Mouse (Mus musculus): ENCODE data around the gene Timd4. TPM values are rescaled to one million over a fixed set of nuclear protein-coding genes. Genes with fewer than 3 reads are reported as not detected.

The Timd4 gene
- polyA plus RNA-seq, 1 experiment from 2014 or later: 0.12 TPM

- Histone ChIP-seq H3K27ac (ENCODE audit: low read length) (no peak overlapping the region), H3K4me1 (ENCODE audit: control insufficient read depth, insufficient read depth, low read length) (no peaks in the 10 kb centered on the region), H3K4me2 (replicated peaks; ENCODE audit: low read depth, low read length) (no peak overlapping the region), H3K9ac (replicated peaks; ENCODE audit: low read depth, low read length) (no peak overlapping the region), H3K36me3 (ENCODE audit: control insufficient read depth, insufficient read depth, low read length) (no peaks in the 10 kb centered on the region), H3K4me3 (ENCODE audit: low read depth, low read length) (no peak overlapping the region), H3K27me3 (ENCODE audit: control insufficient read depth, insufficient read depth, low read length) (no peaks in the 10 kb centered on the region), H3K9me3 (ENCODE audit: control insufficient read depth, low read depth, low read length) (no peaks in the 10 kb centered on the region)
- WGBS: 57% methylated on average over 1 of the region's 1 CpGs
- no peak for ATAC-seq (ENCODE audit: insufficient number of reproducible peaks, insufficient read depth, low FRiP score, low read depth)
These were observed 36.1 kb downstream of the Timd4 start for GRCm38 (mm10) chr11:46846661-46847060.

GRCm38 (mm10) chr11:46847827-46848220, 37.2 kb downstream of the Timd4 start:
- 55% methylated on average over 3 of the region's 3 CpGs for WGBS
- H3K9me3 ChIP-seq (ENCODE audit: control insufficient read depth, low read depth, low read length): no peaks in the 10 kb centered on the region
- no peak overlapping the region for H3K4me3 ChIP-seq (ENCODE audit: low read depth, low read length)
- ATAC-seq (ENCODE audit: insufficient number of reproducible peaks, insufficient read depth, low FRiP score, low read depth): no peak
- H3K36me3 ChIP-seq (ENCODE audit: control insufficient read depth, insufficient read depth, low read length): no peaks in the 10 kb centered on the region
- H3K4me1 ChIP-seq (ENCODE audit: control insufficient read depth, insufficient read depth, low read length): no peaks in the 10 kb centered on the region
- H3K27me3 ChIP-seq (ENCODE audit: control insufficient read depth, insufficient read depth, low read length): no peaks in the 10 kb centered on the region
- no peak overlapping the region for H3K9ac ChIP-seq (replicated peaks; ENCODE audit: low read depth, low read length)
- H3K27ac ChIP-seq (ENCODE audit: low read length): no peak overlapping the region
- no peak overlapping the region for H3K4me2 ChIP-seq (replicated peaks; ENCODE audit: low read depth, low read length)

DNA sequence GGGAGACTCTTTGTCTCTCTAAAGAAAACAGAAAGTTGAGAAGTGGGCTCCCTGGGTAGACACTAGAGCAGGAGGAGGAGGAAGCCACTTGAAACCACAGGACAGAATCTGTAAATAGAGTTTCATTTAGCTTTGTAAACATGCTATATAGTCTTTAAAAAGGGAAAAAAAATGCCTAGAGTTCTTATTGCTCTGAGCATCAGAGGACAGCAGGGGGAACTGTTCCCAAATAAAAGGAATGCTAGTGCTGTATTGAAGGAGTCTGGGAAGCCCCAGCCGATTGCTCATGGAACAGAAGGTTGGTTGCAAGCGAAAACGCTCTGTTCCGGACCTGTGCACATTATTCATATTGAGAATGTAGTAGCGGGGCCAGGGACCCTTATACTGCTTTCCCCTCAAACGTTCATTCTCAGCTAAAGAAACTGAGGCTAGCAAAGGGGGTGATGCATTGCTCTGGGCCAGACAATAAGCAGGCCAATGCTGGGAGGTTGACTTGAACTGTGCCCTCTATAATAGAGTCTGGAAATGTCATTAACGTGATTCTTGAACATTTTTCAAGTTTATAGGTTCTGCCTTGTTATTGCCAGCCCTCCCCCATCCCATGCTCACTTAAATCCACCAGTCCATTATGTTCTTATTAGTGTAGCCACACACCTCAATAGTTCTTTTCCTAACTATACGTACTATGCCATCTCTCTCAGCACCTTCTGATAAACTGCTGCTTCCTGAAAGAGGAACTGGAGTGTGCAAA, 37.8 kb downstream of the Timd4 start:
- H3K4me1 ChIP-seq (ENCODE audit: control insufficient read depth, insufficient read depth, low read length): no peaks in the 10 kb centered on the region
- peak; percentile 56; the same call in 1 of the 2 replicates for ATAC-seq (ENCODE audit: insufficient number of reproducible peaks, insufficient read depth, low FRiP score, low read depth)
- no peak overlapping the region for H3K27ac ChIP-seq (ENCODE audit: low read length)
- H3K27me3 ChIP-seq (ENCODE audit: control insufficient read depth, insufficient read depth, low read length): no peaks in the 10 kb centered on the region
- no peak overlapping the region for H3K4me3 ChIP-seq (ENCODE audit: low read depth, low read length)
- H3K9ac ChIP-seq (replicated peaks; ENCODE audit: low read depth, low read length): no peak overlapping the region
- H3K4me2 ChIP-seq (replicated peaks; ENCODE audit: low read depth, low read length): no peak overlapping the region
- WGBS: 28% methylated on average over 8 of the region's 8 CpGs
- H3K9me3 ChIP-seq (ENCODE audit: control insufficient read depth, low read depth, low read length): no peaks in the 10 kb centered on the region
- H3K36me3 ChIP-seq (ENCODE audit: control insufficient read depth, insufficient read depth, low read length): no peaks in the 10 kb centered on the region

DNA sequence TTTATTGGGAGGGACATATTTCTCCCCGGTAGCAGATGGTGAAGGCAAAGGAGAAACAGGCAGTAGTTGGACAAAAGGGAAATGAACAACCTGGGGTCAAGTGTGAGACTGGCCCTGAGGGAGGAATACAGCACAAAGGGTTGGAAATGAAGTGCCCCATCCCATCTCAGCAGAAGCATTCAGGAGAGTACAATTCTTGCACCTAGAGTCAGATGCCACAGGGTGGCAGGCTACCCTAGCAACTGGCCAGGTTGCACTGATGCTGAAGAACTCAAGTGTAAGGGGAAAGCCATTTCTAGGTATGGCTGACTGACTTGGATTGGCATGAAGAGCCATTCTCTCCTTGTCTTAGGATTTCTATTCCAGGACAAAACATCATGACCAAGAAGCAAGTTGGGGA, 54.2 kb downstream of the Timd4 start:
- H3K9me3 ChIP-seq (ENCODE audit: control insufficient read depth, low read depth, low read length): no peaks in the 10 kb centered on the region
- no peak overlapping the region for H3K9ac ChIP-seq (replicated peaks; ENCODE audit: low read depth, low read length)
- ATAC-seq (ENCODE audit: insufficient number of reproducible peaks, insufficient read depth, low FRiP score, low read depth): no peak
- H3K27ac ChIP-seq (ENCODE audit: low read length): no peak overlapping the region
- no peak overlapping the region for H3K4me2 ChIP-seq (replicated peaks; ENCODE audit: low read depth, low read length)
- H3K4me1 ChIP-seq (ENCODE audit: control insufficient read depth, insufficient read depth, low read length): no peaks in the 10 kb centered on the region
- H3K27me3 ChIP-seq (ENCODE audit: control insufficient read depth, insufficient read depth, low read length): no peaks in the 10 kb centered on the region
- no peaks in the 10 kb centered on the region for H3K36me3 ChIP-seq (ENCODE audit: control insufficient read depth, insufficient read depth, low read length)
- H3K4me3 ChIP-seq (ENCODE audit: low read depth, low read length): no peak overlapping the region
- WGBS: 85% methylated on average over 1 of the region's 1 CpGs

- Histone ChIP-seq H3K4me1 (ENCODE audit: control insufficient read depth, insufficient read depth, low read length) (no peaks in the 10 kb centered on the region), H3K27ac (ENCODE audit: low read length) (no peak overlapping the region), H3K36me3 (ENCODE audit: control insufficient read depth, insufficient read depth, low read length) (no peaks in the 10 kb centered on the region), H3K27me3 (ENCODE audit: control insufficient read depth, insufficient read depth, low read length) (no peaks in the 10 kb centered on the region), H3K4me2 (replicated peaks; ENCODE audit: low read depth, low read length) (no peak overlapping the region), H3K9me3 (ENCODE audit: control insufficient read depth, low read depth, low read length) (no peaks in the 10 kb centered on the region), H3K9ac (replicated peaks; ENCODE audit: low read depth, low read length) (no peak overlapping the region), H3K4me3 (ENCODE audit: low read depth, low read length) (no peak overlapping the region)
- WGBS: 80% methylated on average over 7 of the region's 7 CpGs
- no peak for ATAC-seq (ENCODE audit: insufficient number of reproducible peaks, insufficient read depth, low FRiP score, low read depth)
These were observed 58.0 kb downstream of the Timd4 start for GRCm38 (mm10) chr11:46868594-46868993.

DNA sequence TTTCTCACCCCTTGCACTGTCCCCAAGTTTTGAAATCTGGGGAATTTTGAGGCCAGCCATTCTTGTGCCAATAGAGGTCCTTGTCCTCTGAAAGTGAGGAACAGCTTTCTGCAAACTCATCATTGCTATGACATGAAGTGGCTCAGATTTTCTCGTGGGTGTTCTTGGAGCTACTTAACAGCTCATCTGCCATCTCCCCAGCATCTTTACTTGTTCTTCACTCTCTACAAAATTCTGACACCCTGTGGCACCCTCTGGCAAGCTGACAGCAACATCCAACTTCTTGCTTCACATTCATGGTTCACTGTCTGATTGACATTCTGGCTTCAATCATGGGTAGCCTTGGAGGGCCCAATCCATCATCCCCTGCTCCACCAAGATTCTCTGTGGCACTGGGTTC, 65.2 kb downstream of the Timd4 start:
- H3K9me3 ChIP-seq (ENCODE audit: control insufficient read depth, low read depth, low read length): no peaks in the 10 kb centered on the region
- ATAC-seq (ENCODE audit: insufficient number of reproducible peaks, insufficient read depth, low FRiP score, low read depth): no peak
- no peak overlapping the region for H3K4me3 ChIP-seq (ENCODE audit: low read depth, low read length)
- H3K9ac ChIP-seq (replicated peaks; ENCODE audit: low read depth, low read length): no peak overlapping the region
- no peaks in the 10 kb centered on the region for H3K27me3 ChIP-seq (ENCODE audit: control insufficient read depth, insufficient read depth, low read length)
- H3K4me2 ChIP-seq (replicated peaks; ENCODE audit: low read depth, low read length): no peak overlapping the region
- H3K27ac ChIP-seq (ENCODE audit: low read length): no peak overlapping the region
- WGBS: 68% methylated on average over 1 of the region's 1 CpGs
- no peaks in the 10 kb centered on the region for H3K36me3 ChIP-seq (ENCODE audit: control insufficient read depth, insufficient read depth, low read length)
- no peaks in the 10 kb centered on the region for H3K4me1 ChIP-seq (ENCODE audit: control insufficient read depth, insufficient read depth, low read length)

DNA sequence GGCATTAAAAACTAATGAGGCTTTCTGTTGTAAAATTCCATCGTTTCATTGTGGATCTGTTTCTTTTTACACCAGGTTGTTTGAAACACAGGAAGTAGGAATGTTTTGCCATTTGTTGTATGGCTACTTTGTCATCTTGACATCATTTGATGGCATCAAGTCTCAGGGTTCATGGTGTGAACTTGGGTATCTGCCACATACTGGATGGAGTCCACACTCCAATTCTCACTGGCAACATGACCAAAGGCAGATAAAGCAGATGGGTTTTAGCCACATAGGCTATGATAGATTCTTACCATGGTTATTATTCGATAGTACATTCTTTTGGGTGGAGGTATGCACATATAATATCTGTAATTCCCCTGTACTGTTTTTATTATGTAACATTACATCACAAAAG, 71.9 kb downstream of the Timd4 start:
- 78% methylated on average over 2 of the region's 2 CpGs for WGBS

GRCm38 (mm10) chr11:46889093-46889492, 78.5 kb downstream of the Timd4 start:
- WGBS: 70% methylated on average over 3 of the region's 3 CpGs
- no peak for ATAC-seq (ENCODE audit: insufficient number of reproducible peaks, insufficient read depth, low FRiP score, low read depth)
- no peaks in the 10 kb centered on the region for H3K4me1 ChIP-seq (ENCODE audit: control insufficient read depth, insufficient read depth, low read length)
- H3K4me3 ChIP-seq (ENCODE audit: low read depth, low read length): no peak overlapping the region
- H3K9ac ChIP-seq (replicated peaks; ENCODE audit: low read depth, low read length): no peak overlapping the region
- H3K36me3 ChIP-seq (ENCODE audit: control insufficient read depth, insufficient read depth, low read length): no peaks in the 10 kb centered on the region
- no peak overlapping the region for H3K27ac ChIP-seq (ENCODE audit: low read length)
- H3K9me3 ChIP-seq (ENCODE audit: control insufficient read depth, low read depth, low read length): no peaks in the 10 kb centered on the region
- H3K27me3 ChIP-seq (ENCODE audit: control insufficient read depth, insufficient read depth, low read length): no peaks in the 10 kb centered on the region
- H3K4me2 ChIP-seq (replicated peaks; ENCODE audit: low read depth, low read length): no peak overlapping the region

More for the DNA sequence above, 71.9 kb downstream of the Timd4 start:
- H3K4me3 ChIP-seq (ENCODE audit: low read depth, low read length): no peak overlapping the region
- H3K4me1 ChIP-seq (ENCODE audit: control insufficient read depth, insufficient read depth, low read length): no peaks in the 10 kb centered on the region
- ATAC-seq (ENCODE audit: insufficient number of reproducible peaks, insufficient read depth, low FRiP score, low read depth): no peak
- H3K27ac ChIP-seq (ENCODE audit: low read length): no peak overlapping the region
- H3K9ac ChIP-seq (replicated peaks; ENCODE audit: low read depth, low read length): no peak overlapping the region
- H3K9me3 ChIP-seq (ENCODE audit: control insufficient read depth, low read depth, low read length): no peaks in the 10 kb centered on the region
- H3K4me2 ChIP-seq (replicated peaks; ENCODE audit: low read depth, low read length): no peak overlapping the region
- no peaks in the 10 kb centered on the region for H3K36me3 ChIP-seq (ENCODE audit: control insufficient read depth, insufficient read depth, low read length)
- no peaks in the 10 kb centered on the region for H3K27me3 ChIP-seq (ENCODE audit: control insufficient read depth, insufficient read depth, low read length)
